Mouse (Mus musculus): ENCODE measurements around the gene Tdgf1.

Gene Tdgf1

DNA sequence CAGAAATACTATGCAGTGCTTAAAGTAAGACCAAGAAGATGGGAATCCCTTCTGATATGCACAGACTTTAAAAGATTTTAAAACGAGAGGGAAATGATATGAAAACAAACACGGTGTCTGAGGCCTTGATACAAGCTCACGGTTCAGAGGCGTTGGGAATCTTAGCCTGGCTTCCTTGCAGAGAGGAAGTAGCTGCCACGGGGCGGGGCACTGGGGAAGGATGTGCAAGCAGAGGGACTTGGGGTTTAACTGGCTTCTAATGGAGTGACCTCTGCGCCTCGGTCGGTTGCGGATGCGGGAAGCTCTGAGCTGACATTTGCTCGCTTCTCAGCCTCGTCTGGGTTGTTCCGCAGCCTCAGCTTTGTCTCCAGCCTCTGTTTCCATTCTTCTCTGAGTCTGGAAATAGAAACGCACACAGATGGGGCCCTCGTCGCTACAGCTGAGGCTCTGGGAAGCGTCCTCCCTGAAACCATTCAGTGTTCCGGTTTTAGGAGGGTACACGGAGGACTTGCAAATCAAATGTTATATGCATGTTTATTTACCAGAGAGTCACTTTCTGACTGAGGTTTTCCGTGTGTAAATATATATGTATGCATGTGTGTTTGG is 31.2 kb downstream of the Tdgf1 start:
- DNase-seq (ENCODE audit: low spot score in 2 of 2), result no peak

DNA sequence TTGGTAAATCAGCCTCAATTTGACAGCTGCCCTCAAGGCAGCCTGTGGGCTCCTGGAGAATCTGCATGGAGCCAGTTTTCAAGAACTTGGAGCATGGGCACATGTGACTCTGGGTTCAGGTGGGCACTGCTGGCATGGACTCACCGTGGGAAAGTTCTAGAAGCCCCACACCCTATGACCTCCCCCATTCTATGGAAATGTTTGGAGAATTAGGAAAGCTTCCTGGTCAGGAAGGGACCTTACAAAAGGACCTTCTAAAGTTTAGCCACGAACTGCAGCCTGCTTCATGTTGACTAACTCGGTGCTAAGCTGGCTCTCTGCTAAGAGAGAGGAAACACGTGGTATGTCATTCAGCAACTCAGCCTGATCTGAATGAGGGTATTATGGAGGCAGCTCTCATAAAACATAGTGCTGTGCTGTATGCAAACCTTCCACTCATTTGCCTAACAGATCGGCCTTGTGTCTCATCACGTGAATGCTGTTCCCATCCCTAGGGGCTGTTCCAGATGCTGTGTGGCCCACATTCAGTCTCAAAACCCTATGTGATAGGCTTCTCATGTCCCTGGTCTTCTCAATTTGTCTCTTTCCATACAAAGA is 36.5 kb downstream of the Tdgf1 start:
- DNase-seq (ENCODE audit: low spot score in 2 of 2), result no peak

DNA sequence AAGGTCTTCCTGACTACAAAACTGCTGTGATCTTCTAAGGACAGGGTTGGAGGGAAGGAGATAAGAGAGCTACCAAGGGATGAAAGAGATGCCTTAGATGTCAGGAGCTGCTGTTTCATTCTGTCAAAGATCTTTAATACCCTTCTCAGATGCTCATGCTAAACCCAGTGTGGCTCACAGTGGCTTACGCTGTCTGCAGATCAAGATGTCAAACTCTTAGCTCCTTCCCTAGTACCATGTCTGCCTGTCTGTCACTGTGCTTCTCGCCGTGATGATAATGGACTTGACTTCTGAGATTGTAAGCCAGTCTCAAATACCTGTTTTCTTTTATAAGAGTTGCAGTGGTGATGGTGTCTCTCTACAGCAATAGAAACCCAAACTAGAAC is 37.3 kb downstream of the Tdgf1 start:
- no peak for DNase-seq (ENCODE audit: low spot score in 2 of 2)

DNA sequence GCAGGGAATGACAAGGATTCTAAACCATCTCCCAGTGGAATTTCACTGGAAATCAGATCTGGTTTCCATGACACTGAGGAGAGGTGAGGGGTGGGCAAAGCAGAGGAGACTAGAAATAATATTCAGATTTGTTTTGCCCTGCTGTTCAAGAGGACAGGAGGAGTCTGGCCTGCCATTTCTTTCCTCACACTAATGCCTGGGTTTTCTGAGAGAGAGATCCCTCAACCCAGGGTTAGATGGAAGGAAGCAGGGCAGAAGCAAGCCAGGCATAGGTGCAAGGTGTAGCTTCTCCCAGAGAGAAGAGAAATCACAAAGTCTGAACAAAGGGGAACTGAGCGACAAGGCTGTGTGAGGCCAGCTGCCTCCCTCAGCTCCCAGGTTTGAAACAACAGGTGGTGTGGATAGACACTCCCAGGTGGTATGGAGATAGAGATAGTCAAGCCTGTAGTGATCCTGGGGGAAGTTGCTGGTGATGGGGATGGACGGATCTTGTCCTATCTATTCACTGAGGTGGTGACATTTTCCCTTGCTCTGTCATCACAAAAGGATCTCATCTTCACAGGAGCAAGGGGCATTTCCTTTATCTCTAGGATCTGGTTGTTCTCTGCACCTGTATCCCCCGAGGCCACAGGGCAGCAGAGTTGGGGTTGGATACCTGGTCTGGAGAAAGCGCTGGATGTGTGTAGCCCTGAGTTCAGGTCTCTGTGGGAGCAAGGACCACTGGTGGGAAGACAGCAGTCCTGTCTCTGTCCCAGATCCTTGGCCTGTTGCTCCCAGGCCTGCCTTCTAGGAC is 37.9 kb downstream of the Tdgf1 start:
- no peak for DNase-seq (ENCODE audit: low spot score in 2 of 2)

DNA sequence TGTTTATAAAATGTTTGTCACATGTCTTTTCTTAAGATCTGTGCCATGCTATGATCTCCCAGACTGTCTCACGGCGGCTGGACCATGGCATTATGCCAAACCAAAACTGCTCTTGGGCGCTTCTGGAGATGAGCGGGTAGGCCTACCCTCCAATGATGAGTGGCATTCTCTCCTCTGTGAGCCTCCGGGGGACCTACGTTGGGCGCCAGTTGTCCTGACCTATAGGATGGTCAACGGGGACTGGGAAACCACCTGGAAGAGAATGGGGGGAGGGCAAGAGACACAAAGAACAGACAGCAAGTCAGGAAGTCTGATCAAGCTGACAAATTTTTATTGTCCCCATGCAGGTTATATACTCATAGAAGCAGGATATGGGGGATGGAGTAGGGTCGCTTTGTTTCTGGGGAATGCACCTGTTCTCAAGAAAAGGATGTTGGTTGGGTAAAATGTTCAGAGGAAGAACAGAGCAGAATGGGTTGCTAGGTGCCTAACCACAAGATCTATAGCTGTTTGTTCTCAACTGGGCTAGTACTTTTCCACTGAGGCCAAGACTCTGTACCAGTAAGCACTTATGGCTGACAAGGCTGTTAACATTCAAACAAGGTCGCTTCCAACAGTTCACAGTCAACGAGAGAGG is 38.6 kb downstream of the Tdgf1 start:
- DNase-seq (ENCODE audit: low spot score in 2 of 2), result no peak

DNA sequence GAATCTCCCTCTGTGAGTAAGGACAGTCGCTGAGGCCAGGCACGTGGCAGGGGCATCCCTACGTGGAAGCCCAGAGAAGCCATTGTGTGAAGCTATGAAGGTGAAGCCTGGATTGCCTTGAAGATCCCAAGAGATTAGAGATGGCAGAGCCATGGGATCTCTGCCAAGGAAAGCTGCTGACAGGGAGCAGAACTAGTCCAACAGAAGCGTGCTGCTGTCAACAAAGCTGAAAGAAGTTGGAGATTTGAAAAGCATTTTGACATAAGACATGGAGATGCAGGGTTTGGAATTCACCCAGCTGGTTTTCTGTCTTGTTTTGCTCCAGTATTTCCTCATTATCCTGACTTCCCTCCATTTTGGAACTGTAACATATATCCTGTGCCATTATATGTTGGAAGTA is 43.7 kb downstream of the Tdgf1 start:
- no peak for DNase-seq (ENCODE audit: low spot score in 2 of 2)

DNA sequence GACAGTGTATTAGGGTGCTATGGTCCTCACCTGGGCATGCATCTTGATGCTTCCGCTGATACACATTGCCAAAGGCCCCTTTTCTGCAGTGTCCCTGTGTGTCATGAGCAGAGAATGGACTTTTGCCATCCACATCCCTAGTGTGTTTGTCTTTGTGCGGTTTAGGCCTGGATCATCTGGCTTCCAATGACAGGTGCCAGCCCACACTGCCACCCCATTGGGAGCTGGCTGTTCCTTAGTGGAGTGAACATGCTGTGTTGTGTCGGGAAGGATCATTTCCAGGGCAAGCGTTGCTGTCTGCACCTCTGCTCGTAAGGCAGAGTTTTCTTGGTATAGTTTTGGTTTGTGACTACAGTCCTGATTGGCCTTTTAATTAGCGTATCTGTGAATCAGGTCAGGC is 44.8 kb downstream of the Tdgf1 start:
- no peak for DNase-seq (ENCODE audit: low spot score in 2 of 2)

DNA sequence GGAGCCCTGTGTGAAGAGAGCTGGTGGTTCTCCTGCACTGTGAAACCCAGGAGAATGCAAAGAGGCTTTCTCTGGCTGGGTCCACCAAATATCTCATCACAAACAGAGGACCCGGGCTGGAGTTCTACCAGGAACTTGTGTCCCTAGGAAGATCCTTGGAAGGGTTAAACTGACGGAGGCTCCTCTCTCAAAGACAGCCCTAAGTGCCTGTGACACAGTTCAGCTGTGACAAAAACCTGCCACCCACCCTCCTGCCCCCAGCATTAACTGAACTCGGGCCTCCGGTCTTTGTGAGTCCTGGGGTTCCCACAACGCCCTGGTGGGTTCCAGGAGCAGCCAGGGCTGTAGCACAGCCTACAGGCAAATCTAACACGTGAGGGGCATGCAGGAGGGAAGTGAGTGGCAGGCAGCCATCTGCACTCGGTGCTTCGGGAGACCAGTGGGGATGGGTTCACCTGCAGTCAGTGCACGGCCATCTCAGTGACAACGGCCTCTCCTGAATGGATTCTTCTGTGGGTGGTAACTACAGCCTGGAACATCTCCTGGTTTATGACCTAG is 46.4 kb downstream of the Tdgf1 start:
- no peak for DNase-seq (ENCODE audit: low spot score in 2 of 2)

DNA sequence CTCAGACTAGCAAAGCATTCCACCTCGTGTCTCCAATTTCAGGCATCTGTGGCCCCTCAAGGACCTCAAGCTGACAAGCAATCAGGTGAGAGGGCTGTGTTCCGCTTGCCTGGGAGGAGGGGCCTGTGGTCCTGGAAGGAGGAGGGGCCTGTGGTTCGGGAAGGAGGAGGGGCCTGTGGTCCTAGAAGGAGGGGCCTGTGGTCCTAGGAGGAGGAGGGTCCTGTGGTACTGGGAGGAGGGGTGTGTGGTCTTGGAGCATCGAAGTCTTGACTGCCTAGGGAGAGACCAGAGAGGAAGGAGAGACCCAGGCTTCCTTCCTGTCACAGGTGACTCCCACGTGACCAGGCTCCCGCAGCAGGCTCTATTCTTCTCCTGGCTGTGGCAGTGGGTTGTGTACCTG is 49.4 kb downstream of the Tdgf1 start:
- DNase-seq (ENCODE audit: low spot score in 2 of 2), result no peak

DNA sequence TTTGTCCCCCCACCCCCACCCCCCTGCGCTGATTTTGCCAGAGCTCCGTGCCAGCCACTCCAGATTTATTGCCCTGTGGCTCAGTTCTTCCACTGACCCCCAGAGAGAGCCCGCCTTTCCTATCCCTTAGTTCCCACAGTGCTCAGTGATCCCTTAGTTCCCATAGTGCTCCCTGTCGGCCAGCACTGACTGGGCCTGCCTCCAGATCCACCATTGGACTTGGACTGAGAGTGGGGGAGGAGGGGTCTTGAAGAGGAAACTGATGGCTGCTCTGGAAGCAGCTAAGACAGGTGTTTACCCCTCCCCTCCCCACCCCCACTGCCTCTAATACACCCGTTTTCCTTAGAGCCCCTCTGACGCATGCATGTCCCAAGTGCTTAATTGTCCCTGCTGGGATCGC is 50.0 kb downstream of the Tdgf1 start:
- no peak for DNase-seq (ENCODE audit: low spot score in 2 of 2)

DNA sequence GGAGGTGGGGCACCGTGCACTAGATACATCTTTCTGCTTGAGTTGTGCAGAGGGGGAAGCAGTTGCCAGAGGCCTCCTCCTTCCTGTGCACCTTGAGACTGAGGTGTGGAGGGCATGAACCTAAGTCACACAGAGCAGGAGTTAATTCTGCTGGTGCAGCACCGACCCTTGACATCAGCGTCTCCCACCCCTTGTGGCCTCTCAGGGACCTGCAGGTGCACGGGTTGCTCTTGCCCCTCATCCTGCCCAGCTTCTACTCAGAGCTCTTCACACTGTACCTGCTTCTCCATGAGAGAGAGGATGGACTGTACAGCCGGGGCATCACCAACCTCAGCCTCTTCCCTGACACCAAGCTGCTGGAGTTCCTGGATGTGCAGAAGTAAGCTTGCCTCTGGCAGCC is 50.5 kb downstream of the Tdgf1 start:
- DNase-seq (ENCODE audit: low spot score in 2 of 2), result no peak

DNA sequence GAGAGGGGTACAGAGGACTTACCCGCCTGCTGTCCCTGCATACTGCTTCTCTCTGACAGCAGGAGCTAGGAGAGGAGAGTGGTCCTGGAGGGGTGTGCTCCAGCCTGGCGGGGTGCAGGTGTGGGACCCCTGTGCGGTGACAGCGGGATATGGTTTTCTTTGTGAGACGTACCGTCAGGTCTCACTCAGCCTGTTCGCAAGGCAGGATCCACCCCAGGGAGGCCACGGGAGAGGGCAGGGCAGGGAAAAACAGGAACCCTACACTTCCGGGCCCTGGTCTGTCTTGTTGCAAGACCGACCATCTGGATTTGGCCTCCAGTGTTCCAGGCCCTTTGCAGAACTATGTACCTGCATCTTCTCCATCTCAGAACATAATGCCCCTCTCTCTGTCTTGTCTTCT is 52.5 kb downstream of the Tdgf1 start:
- DNase-seq (ENCODE audit: low spot score in 2 of 2), result no peak

DNA sequence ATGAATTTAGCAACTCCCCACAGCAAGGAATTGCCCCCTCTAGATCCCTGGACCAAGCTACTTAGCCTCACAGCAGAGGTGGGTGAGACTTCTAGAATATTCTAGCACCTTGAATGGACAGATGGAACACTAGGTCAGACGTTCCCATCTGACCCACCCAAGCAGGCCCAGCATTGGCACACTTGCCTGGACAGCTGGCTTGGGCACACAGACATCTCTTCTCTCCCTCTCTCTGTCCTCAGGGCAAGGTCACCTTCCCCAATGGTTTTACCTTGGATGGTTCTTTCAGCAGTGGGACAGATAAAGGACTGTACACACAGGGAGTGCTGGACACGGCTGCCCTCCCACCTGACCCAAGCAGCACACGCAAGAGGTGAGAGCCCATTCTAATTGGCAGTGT is 53.4 kb downstream of the Tdgf1 start:
- DNase-seq (ENCODE audit: low spot score in 2 of 2), result no peak

DNA sequence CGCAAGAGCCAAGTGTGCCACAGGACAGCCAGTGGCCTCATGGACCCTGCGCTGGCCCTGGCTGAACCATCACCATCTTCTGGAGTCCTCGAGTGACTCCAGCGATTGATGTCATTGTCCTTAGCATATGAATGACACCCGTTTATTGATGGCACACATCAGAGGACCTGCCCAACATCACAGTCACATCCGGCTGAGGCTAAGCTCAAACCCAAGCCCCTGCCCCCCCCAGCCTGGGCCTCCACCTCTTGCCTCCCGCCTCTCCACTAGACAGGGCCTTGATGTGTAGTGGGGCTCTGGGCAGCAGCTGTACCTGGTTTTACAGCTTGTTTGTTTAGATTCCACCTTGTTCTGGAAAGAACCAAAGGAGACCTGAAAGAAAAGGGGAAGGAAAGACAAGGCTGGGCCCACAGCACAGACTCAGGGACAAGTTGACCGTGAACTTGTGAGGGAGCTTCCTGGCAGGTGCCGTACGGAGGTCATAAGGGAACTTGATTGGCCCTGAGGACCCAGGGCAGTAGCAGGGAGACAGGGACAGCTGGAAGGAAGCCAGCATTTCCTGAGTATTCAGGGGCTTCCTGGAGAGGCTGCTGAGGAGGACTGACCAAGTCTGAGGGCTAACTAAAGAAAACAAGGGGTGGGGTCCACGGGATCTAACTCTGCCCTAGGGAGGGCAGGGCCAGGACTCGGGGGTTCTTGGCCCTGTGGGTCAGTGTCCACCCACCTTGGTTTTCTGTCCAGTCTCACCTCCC is 54.7 kb downstream of the Tdgf1 start:
- no peak for DNase-seq (ENCODE audit: low spot score in 2 of 2)

DNA sequence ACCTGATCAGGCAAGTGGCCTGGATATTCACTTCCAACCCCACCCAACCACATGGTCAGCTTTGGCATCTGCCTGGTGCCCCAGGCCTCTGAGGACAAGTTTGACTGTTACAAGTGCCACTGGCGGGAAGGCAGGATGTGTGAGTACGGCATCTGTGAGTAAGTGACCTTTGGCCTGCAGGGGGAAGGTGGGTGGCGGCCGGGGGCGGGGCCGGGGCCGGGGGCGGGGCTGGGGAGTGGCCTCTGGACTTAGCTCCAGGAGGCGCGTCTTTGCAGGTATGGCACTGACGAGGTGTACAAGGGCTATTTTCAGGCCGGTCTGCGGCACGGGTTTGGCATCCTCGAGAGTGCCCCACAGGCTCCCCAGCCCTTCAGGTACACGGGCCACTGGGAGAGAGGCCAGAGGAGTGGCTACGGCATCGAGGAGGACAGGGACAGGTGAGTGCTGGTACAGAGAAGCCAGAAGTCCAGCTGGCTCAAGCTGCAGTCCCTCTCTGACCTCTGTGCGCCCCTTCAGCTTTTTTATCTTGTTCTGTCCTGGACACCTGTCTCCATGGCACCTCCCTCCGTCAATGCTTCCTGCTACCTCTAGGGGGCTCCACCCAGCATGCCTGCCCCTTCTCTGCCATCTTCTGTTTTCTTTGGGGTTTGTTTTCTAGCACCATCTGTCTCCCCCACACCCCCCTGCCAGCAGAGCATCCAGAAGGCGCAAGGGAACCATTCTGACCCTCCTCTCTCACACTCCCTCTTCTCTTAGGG is 55.8 kb downstream of the Tdgf1 start:
- peak in 1 of 2 experiments; percentile 18 for DNase-seq (ENCODE audit: low spot score in 2 of 2)
